Mouse (Mus musculus) midbrain, embryonic 13.5 days (tissue): ENCODE results near the gene Gpsm1. TPM values are rescaled to one million over a fixed set of nuclear protein-coding genes. Genes with fewer than 3 reads are reported as not detected.

Source experiments
- ATAC-seq: fragments of 200-750 bp; cut with Nextera tagmentation; 2 replicates; pipeline ENCODE4 v1.8.0; 2017; ENCODE audit warnings: mild to moderate bottlenecking, moderate TSS enrichment, moderate library complexity
- H3K27ac ChIP-seq: fragments of 300-500 bp; sonication (generic); 2 replicates; pipeline ENCODE4 v1.5.1; 2015; ENCODE audit warnings: inconsistent platforms, mild to moderate bottlenecking, moderate library complexity
- H3K27me3 ChIP-seq: fragments of 300-500 bp; sonication (generic); 2 replicates; pipeline ENCODE4 v1.6.1; 2015; ENCODE audit warnings: mild to moderate bottlenecking, inconsistent platforms
- H3K36me3 ChIP-seq: fragments of 300-500 bp; sonication (generic); 2 replicates; pipeline ENCODE4 v1.6.1; 2015; ENCODE audit warnings: mild to moderate bottlenecking, inconsistent platforms
- H3K4me1 ChIP-seq: fragments of 300-500 bp; sonication (generic); replicated peaks from 2 replicates; pipeline ENCODE4 v1.6.1; 2015; ENCODE audit warnings: inconsistent platforms
- H3K4me2 ChIP-seq: fragments of 300-500 bp; sonication (generic); replicated peaks from 2 replicates; pipeline ENCODE4 v1.6.1; 2015; ENCODE audit warnings: moderate library complexity, mild to moderate bottlenecking, inconsistent platforms
- H3K4me3 ChIP-seq: fragments of 300-500 bp; sonication (generic); replicated peaks from 2 replicates; pipeline ENCODE4 v1.5.1; 2015; ENCODE audit warnings: mild to moderate bottlenecking, inconsistent platforms
- H3K9ac ChIP-seq: fragments of 300-500 bp; sonication (generic); replicated peaks from 2 replicates; pipeline ENCODE4 v1.6.1; 2015; ENCODE audit warnings: mild to moderate bottlenecking, inconsistent platforms
- H3K9me3 ChIP-seq: fragments of 300-500 bp; sonication (generic); 2 replicates; pipeline ENCODE4 v1.6.1; 2016; ENCODE audit warnings: mild to moderate bottlenecking, inconsistent platforms
- WGBS: fragments of 180-500 bp; shearing (Covaris S2); methylation state at CpG from one replicate; pipeline ENCODE4 v1.1.7; 2015; 5-methylcytosine and 5-hydroxymethylcytosine counted together
- polyA plus RNA-seq: library from polyadenylated mRNA; unstranded; fragments of >200 nt; fragmentation: Nextera tagmentation; extraction: Ambion mirVana; gene quantifications from 2 replicates; pipeline ENCODE4 v1.2.1, GENCODE M21; 2015

Gpsm1 gene
- polyA plus RNA-seq, 1 experiment from 2014 or later: 162 TPM

DNA sequence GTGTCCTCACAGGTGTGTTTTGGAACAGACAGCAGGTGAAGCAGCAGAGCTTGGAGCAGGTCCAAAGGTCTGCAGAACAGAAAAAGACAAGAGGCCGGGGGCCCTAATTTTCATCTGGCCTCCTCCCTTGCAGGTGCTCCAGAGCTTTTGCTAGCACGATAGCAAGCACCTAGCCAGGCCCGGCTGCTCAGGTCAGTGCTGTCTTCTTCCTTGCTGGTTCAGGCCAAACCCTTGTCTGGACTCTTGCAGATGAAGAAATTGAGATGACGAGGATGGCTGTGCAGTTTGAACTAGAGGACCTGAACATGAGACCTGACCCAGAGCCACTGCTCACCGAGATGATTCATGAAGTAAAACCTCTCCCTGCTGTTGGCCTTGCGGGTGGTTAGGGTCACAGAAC lies 76.3 kb downstream of the Gpsm1 start:
- no peak for ATAC-seq
- Histone ChIP-seq H3K4me3 (no peak overlapping the region), H3K9ac (no peak overlapping the region), H3K27ac (no peak overlapping the region), H3K27me3 (no peaks in the 10 kb centered on the region), H3K36me3 (peaks cover 75% of the 10 kb centered on the region), H3K4me2 (no peak overlapping the region), H3K9me3 (no peaks in the 10 kb centered on the region), H3K4me1 (peaks cover 24% of the 10 kb centered on the region)
- 92% methylated on average over 6 of the region's 6 CpGs for WGBS

Other genes starting within 250 kb of the Gpsm1 start
- 10.1 and 10.4 TPM in 2 replicates for gene Nacc2, start 192.3 kb upstream of the Gpsm1 start, polyA plus RNA-seq
- gene Lhx3, start 107.2 kb upstream of the Gpsm1 start, polyA plus RNA-seq: 0.17 TPM in 1 of 2 replicates, not detected in the other
- 15.4 and 15.7 TPM in 2 replicates for gene Qsox2, start 78.0 kb upstream of the Gpsm1 start, polyA plus RNA-seq
- 0.17 and 0.23 TPM in 2 replicates for gene Ccdc187, start 21.0 kb upstream of the Gpsm1 start, polyA plus RNA-seq
- gene Dnlz, start 36.6 kb downstream of the Gpsm1 start, polyA plus RNA-seq: 28.1 and 30.6 TPM in 2 replicates
- 1.4 and 2.3 TPM in 2 replicates for gene Card9, start 45.4 kb downstream of the Gpsm1 start, polyA plus RNA-seq
- gene Snapc4, start 65.1 kb downstream of the Gpsm1 start, polyA plus RNA-seq: 28.2 and 32.3 TPM in 2 replicates
- gene Entr1, start 73.8 kb downstream of the Gpsm1 start, polyA plus RNA-seq: 165 and 166 TPM in 2 replicates
- gene Pmpca, start 73.8 kb downstream of the Gpsm1 start, polyA plus RNA-seq: 107 and 110 TPM in 2 replicates
- 28.0 and 28.6 TPM in 2 replicates for gene Inpp5e, start 93.7 kb downstream of the Gpsm1 start, polyA plus RNA-seq
- gene Sec16a, start 129.7 kb downstream of the Gpsm1 start, polyA plus RNA-seq: 21.3 and 22.8 TPM in 2 replicates
- 21.4 and 27.9 TPM in 2 replicates for gene Notch1, start 201.1 kb downstream of the Gpsm1 start, polyA plus RNA-seq